Mouse (Mus musculus) adrenal gland, adult 18-20 months (tissue): ENCODE data around the gene Gm3415. TPM values are rescaled to one million over a fixed set of nuclear protein-coding genes. Genes with fewer than 3 reads are reported as not detected.
"Not testable (repeated sequence)": the region's sequence is repeated elsewhere in the genome, so short reads cannot be mapped to it uniquely, and the experiment has no call there.

ENCODE experiments used
- DNase-seq, 2 experiments: peaks; one replicate each; pipeline ENCODE4 v3.0.0; 2021 to 2022; ENCODE audit warnings: low spot score in 2 of 2
- long read RNA-seq, 2 experiments: library from polyadenylated mRNA; stranded (forward); transcript quantifications; one replicate each; pipeline ENCODE4 v2.0.0; 2021
- total RNA-seq, 2 experiments: library from RNA; stranded (reverse); gene quantifications; 1 replicate in 1 of 2; 2 replicates in 1 of 2; pipeline ENCODE4 v1.2.3; 2021

Gene Gm3415
- total RNA-seq, result not detected
- long read RNA-seq, experiment 1, result 0 reads
- long read RNA-seq, experiment 2, result 0 reads

DNA sequence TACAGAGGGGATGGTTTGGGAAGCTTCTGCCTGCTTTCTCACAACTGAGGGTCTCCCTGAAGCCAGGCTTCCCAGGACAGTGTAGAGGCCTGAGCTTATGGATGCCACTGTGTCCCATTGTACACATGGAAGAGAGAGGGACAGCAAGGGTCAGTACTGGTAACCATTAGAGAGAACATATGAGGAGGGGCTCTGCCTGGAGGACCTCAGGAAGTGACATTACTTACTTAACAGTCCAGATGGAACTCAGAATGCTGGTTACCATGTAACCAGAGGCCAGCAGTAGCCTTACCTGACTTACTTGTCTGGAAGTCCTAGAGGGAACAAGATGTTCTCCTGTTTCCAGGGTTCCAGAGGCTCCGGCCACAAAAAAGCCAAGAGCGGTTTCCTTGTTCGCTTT, at the start of gene Gm3415:
TSS of gene Gm3415 (plus strand) at position 301 of the 400 bp plus-strand sequence.
- not testable (repeated sequence) for DNase-seq

DNA sequence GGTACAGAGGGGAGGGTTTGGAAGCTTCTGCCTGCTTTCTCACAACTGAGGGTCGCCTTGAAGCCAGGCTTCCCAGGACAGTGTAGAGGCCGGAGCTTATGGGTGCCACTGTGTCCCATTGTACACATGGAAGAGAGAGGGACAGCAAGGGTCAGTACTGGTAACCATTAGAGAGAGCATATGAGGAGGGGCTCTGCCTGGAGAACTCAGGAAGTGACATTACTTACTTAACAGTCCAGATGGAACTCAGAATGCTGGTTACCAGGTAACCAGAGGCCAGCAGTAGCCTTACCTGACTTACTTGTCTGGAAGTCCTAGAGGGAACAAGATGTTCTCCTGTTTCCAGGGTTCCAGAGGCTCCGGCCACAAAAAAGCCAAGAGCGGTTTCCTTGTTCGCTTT, 42.1 kb upstream of the Gm3415 start, which contains the start of gene Gm3402:
TSS of gene Gm3402 (plus strand) at position 301 of the 400 bp plus-strand sequence.
- not testable (repeated sequence) for DNase-seq

DNA sequence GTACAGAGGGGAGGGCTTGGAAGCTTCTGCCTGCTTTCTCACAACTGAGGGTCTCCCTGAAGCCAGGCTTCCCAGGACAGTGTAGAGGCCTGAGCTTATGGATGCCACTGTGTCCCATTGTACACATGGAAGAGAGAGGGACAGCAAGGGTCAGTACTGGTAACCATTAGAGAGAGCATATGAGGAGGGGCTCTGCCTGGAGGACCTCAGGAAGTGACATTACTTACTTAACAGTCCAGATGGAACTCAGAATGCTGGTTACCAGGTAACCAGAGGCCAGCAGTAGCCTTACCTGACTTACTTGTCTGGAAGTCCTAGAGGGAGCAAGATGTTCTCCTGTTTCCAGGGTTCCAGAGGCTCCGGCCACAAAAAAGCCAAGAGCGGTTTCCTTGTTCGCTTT, 30.4 kb upstream of the Gm3415 start, which contains the start of gene Gm3404:
TSS of gene Gm3404 (plus strand) at position 301 of the 400 bp plus-strand sequence.
- DNase-seq, result not testable (repeated sequence)

DNA sequence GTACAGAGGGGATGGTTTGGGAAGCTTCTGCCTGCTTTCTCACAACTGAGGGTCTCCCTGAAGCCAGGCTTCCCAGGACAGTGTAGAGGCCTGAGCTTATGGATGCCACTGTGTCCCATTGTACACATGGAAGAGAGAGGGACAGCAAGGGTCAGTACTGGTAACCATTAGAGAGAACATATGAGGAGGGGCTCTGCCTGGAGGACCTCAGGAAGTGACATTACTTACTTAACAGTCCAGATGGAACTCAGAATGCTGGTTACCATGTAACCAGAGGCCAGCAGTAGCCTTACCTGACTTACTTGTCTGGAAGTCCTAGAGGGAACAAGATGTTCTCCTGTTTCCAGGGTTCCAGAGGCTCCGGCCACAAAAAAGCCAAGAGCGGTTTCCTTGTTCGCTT, 18.6 kb upstream of the Gm3415 start, which contains the start of gene Gm3409:
TSS of gene Gm3409 (plus strand) at position 301 of the 400 bp plus-strand sequence.
- DNase-seq, result not testable (repeated sequence)

DNA sequence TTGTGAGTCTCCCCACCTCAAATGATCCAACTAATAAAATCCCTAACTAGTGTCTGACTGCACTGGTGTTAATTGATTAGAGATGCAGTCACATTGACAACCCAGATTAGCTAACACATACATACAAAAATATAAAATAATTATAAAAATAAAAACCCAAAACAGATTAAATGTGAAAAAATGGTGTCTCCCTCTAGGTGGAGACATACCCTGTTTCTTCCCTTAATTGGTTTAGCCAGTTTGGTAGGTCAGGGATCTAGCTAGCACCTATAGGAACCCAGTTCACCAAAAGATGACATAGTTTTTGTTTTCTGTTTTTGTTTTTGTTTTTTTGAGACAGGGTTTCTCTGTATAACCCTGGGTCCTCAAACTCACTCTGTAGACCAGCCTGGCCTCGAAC, 8.3 kb downstream of the Gm3415 start:
- DNase-seq, result no peak

DNA sequence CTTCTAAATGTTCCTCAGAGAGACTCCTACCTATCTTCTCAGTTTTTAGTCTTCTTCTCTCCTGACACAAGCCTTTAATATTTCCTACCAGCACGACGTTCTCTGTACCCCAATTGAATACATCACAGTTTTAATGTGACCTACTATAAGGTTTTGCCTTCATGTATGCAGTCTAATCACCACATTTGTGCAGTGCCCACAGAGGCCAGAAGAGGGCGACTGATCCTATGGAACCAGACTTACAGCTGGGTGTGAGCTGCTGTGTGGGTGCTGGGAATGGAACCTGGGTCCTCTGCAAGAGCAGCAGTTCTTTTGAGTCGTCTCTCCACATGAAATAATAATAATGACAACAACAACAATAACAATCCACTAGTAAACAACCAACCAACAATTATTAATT, 11.1 kb downstream of the Gm3415 start:
- no peak for DNase-seq

DNA sequence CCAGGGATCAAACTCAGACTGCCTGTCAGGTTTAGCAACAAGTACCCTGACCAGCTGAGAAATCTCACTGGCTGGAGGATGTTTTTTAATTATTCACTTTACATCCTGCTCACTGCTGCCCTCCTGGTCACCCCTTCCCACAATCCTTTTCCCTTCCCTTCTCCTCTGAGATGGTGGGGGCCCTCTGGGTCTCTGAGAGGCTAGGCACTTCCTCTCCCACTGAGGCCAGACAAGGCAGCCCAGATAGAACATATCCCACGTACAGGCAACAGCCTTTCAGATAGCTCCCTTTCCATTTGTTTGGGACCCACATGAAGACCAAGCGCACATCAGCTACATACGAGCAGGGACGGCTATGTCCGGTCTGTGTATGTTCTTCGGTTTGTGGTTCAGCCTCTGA, 14.2 kb downstream of the Gm3415 start:
- not testable (repeated sequence) for DNase-seq

DNA sequence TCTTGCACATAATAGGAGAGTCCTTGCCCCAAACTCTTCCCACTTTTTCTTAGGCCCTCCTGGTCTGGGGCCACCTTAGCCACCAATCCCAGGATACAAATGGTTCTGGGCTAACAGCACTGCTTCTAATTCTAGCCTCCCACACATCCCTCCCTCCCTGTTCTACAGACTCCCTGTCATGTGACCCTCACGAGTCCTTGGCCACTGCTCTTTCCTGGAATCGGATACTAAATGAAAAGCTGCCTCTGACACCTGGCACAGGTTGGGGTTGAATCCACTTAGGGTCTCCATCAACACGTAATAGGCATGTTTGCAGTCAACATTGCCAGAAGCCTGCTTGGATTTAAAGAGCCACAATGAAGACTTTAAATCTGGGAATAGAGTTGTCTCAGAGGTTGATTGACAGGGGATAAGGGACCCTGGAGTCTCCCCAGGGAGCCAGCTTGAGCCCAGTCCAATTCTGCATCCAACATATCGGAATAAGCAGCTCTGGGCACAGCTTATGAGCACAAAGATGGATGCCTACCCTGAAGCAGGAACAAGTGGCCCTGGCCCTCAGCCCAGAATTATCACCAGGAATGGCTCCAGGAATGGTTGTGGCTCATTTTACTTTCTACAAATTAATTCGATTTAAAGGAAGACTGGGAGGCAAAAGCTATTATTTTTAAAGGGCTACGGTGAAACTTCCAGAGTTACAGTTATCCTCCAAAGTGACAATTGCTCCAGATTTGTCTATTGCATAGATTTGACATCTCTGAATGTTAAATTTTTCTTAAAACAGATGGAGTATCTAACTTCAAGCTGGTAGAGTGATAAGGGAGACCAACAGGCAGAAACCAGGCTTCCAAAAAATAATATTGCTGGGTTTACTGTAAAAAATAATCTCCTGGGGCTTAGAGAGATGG, 16.1 kb downstream of the Gm3415 start:
- not testable (repeated sequence) for DNase-seq

DNA sequence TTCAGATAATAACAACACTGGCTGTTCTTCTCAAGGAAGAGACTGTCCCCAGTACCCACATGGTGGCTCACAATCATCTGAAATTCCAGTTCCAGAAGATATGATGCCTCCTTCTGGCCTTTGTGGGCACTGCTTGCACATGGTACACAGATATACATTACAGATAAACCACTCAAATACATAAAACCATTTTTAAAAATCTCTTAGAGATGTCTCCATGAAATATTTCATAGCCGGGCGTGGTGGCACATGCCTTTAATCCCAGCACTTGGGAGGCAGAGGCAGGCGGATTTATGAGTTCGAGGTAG, 16.8 kb downstream of the Gm3415 start:
- not testable (repeated sequence) for DNase-seq

DNA sequence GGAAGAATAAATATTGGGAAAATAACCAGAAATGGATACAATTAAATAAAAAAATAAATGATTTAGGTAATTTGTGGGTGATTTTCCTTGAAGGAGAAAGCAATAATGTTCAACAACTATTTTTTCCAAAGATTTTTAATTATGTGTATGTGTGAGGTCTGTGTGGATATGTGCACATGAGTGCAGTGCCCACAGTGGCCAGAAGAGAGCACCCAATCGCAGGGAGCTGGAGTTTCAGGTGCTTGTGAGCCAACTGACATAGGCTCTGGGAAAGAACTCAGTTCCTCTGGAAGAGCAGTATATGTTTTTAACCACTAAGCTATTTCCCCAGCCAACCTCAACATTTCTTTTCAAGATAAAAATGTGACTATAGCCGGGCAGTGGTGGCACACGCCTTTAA, 20.7 kb downstream of the Gm3415 start:
- DNase-seq, result no peak

DNA sequence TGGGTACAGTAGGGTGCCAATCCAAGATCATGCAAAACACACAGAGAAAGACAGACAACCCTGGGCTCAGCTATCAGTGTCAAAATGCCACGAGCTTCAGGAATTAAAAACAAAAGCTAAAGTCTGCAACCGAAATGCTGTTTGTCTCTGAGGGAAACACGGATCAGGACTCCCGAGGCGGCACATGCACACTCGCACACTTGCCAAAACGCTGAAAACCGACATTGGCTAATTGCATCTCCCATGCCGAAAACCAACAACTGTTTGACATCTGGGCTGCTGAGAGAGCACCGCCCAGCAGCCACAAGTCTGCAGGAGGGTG, 28.2 kb downstream of the Gm3415 start:
- DNase-seq, result no peak

DNA sequence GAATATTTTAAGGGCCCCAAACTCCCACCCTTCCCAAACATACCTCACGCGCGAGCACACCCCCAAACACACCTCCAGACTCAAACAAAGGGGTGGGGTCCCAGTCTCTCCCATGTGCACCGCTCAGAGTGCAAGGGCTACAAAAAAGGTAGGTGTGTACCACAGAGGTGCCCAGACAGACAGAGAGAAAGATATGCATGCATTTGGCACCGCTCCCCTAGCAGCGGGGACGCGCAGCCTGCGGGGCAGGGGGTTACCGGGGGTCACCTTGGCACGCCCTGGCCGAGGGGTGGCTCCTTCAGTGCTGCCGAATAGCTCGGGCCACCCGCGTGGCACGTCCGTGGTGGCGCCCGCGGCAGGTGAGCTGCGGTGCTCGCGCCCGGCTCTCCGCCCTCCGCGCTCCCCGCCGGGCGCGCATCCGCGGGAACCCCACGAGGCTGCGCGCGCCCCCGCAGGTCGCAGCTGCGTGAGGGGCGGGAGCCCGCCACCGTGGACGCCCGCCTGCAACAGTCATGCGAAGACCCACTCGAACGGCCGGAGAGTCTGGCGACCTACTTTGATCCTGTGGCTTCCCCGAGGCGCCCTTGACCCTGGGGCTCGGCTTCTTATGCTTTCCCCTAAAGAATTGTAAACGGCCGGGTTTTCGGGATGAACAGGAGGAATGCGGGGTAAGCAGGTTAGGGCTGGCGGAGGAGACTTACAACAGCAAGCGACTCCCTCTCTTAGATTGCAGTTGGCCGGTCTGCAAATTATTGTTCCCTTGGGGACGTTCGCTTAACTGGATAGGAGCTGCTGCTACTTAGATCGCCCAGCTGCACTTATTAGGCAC, 28.8 kb downstream of the Gm3415 start, which contains the start of gene Gpr12:
TSS of gene Gpr12 (minus strand) at position 762 of the 829 bp plus-strand sequence.
- DNase-seq, result no peak

DNA sequence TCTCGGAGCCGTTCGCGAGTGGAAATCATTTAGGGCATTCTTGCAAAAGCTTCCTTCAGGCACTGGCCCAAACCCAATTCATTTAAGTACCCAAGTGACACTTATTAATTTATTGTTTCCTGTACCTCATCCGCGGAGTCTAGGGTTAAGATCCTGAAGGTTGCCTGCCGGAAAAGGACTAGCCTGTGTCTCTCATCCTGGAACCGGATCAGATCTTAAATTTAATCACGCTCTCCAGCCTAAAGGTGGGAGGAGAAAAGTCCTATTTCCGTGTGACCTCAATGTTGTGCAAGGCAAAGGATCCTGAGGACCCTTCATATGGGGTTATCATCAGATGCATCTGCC, 29.3 kb downstream of the Gm3415 start:
- DNase-seq, result no peak

DNA sequence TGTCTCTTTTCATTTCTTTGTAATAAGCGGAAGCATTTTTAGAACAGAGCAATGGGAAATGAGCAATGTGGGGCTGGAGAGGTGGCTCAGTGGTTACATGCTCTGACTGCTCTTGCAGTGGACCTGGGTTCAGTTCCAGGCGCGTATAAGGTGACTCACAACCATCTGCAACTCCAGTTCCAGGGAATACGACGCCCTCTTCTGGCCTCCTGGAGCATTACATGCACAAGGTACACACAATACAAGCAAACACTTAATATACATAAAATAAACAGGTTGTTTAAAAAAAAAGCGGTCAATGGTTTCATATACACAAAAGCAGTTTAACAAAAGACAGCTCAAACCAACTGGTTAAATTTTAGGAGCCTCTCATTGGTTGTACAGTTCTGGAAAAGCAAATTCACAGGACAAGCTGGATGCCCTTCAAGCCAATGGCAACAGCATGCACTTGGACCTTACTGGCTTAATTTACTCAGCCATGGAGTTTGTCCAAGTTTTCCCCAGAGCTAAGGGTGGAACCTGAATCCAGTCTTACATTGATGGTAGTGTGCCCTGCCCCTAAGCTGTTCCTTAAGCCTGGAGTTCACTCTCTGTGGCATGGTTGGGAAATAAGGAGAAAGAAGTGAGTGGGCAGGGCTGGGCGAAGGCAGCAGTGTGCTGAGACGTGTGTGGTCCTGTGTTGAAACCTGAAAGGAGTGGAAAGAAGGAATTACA, 30.6 kb downstream of the Gm3415 start:
- DNase-seq, result no peak

DNA sequence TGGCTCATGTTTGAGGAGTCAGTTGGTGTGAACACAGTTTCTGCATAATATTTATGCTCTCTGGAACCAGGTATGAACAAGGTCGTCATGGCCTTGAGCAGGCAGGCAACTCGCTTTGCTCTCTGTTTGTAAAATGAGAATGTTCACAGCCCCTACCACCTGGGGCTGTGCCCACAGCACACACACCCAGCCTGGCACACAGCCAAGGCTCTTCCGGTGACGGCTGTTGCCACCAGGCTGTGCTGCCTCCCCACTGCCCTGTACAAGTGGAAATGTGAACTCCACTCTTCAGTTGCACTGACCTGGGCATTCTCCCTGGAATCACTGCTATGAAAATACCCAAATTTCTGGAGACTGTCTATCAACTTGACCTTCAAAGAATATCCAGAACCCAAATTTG, 35.1 kb downstream of the Gm3415 start:
- DNase-seq, result no peak

DNA sequence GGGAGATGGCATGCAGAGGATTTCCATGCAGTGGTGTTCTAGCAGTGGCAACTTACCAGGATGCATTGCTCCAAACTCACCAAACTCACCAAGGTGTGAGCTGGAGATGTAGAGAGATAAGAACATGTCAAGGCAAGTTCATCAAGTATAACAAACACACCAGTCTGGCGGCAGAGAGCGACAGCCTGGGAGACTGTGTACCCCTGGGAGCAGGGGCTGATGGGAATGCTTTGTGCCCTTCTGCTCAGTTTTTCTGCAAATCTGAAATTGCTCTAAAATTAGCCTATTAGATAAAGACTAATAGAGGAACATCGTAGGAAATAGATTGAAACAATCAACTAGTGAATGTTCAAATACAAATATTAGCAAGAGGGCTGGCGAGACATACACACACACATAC, 35.7 kb downstream of the Gm3415 start:
- no peak for DNase-seq

DNA sequence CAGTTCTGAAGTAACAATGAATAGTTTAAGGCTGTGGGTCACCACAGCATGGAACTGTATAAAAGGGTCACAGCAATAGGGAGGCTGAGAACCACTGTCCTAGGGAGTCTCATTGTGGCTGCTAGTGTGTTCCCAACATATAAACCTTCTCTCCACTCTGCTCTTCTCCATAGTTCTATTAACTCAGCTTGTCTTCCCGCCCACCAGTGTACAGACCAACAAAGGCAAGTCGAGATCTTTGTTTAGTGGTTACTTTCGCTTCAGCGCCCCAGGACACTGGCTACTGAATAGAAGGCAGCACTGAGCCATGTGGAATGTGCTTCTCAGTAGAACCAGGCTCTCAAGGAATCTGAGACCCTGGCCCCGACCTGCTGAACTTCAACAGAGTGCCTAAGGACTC, 36.6 kb downstream of the Gm3415 start:
- no peak for DNase-seq

DNA sequence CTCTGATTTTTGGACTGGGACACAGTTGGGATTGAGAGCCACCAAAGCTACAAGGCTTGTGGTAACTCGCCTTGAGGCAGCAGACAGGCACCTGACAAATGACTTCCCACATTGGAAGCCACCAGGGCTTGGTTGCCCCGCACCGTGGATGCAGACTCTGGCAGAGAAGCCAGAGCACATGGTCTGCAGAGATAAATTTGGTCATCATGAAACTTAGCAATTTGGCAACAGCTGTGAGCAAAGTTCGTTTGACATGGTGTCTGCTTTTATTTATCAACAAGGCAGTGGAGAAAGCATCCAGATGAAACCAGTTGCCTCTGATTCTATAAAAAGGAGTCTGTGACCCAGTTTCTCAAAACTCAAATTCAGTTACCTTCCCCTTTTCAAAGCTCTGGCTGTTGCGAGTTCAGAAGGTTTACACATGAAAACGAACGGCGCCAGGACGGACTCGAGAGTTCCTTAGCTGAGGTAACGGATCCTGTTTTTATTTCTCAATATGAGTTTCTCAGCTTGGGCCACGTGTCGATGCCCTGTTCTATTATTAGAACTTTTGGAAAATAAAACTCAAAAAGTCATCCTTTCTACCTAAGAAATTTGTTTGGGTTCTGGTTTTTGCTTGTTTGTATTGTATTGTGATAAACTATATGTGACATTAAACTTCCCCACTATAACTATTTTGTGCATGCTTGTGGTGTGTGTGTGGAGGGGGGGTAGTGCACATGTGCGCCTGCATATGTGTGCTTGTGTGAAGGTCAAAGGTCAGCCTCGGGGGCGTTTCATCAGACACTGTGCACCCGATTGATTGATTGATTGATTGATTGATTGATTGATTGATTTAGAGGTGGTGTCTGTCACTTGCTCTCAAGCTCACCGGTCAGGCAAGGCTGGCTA, 40.9 kb downstream of the Gm3415 start:
- no peak for DNase-seq

DNA sequence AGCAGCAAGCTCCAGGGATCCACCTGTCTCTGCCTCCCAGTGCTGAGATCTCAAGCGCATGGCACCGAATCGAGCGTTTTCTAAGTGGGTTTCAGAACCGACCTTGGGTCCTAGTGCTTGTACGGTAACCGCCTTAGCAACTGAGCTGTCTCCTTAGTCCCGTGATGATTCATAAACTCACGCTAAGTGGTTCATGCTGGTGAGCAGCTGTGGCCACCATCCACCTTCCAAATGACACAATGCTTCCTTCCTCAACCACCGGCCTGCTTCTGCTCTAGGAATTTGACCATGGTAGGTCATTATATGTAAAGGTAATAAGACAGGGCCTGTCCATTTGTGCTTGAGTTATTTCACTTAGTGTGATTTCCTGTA, 41.6 kb downstream of the Gm3415 start:
- no peak for DNase-seq
